29 mouse cellular contexts compared by ENCODE assay signal in the genomic region with DNA sequence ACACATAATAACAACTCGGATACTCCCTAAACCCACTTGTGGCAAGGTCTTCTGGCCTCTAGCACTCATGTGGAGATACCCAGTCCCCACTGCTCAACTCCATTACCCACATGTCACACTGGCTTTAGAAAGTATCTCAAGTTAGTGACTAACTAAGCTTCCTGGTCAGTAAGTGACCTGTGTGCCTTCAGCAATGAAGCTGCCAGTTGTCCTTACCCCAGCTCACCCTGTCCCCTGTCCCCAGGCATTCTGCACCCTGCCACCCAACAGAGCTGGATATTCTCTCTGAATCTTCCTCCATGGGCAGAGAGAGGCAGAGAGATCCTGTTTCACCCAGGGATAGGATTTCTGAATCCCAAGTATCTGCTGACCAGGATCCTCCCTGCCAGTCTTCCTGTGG. TPM values are rescaled to one million over a fixed set of nuclear protein-coding genes. Genes with fewer than 3 reads are reported as not detected.
"Had no signal": no experiment of that assay in that cellular context is flagged by ENCODE, and none has a peak within 500 bp of the region (broad histone marks: within the 10 kb centered on the region; RNA-seq: fewer than 3 reads in every experiment).

A gene (plus strand): TSS at position 301 of the 400 bp plus-strand sequence.

- DNase-seq: liver; liver, embryonic 13.5 days; liver, postnatal 0 days; lung, adult 18-20 months; lung, adult 2 months had no signal

- H3K4me3 ChIP-seq: limb, embryonic 10.5 days; limb, embryonic 12.5 days; limb, embryonic 13.5 days; limb, embryonic 15.5 days; liver, embryonic 12.5 days; liver, embryonic 13.5 days; liver, embryonic 15.5 days; lung, embryonic 15.5 days; megakaryocyte, embryonic 14.5 days; midbrain, embryonic 10.5 days; midbrain, embryonic 12.5 days; midbrain, embryonic 13.5 days; midbrain, embryonic 15.5 days; myocyte had no signal

- H3K27ac ChIP-seq: limb, embryonic 10.5 days; limb, embryonic 12.5 days; limb, embryonic 13.5 days; limb, embryonic 15.5 days; liver, embryonic 12.5 days; liver, embryonic 13.5 days; liver, embryonic 14.5 days; liver, embryonic 15.5 days; lung, embryonic 15.5 days; macrophage; midbrain, embryonic 10.5 days; midbrain, embryonic 12.5 days; midbrain, embryonic 13.5 days; midbrain, embryonic 15.5 days had no signal

RNA-seq across cellular contexts. Expression of the gene that starts here (rescaled TPM):
- total RNA-seq: left cerebral cortex, postnatal 10 days; left cerebral cortex, postnatal 14 days; left cerebral cortex, postnatal 25 days; liver, adult 2 months; megakaryocyte progenitor cell, adult 5-6 weeks; megakaryocyte, adult 5-6 weeks; megakaryocyte-erythroid progenitor cell, adult 5-6 weeks; midbrain, postnatal 0 days; monocyte, adult 5-6 weeks had no signal
